Mouse (Mus musculus) E14TG2a.4 (cell line): ENCODE measurements around the gene S100a10.

ENCODE experiments used
- H3K27me3 ChIP-seq: 2 replicates; pipeline ENCODE4 v1.6.1; 2014; ENCODE audit warnings: low read length, control low read depth; ENCODE audit not compliant: insufficient read depth
- H3K36me3 ChIP-seq: 2 replicates; pipeline ENCODE4 v1.6.1; 2014; ENCODE audit warnings: low read length, control low read depth; ENCODE audit not compliant: insufficient read depth
- H3K4me1 ChIP-seq: replicated peaks from 2 replicates; pipeline ENCODE4 v1.6.1; 2014; ENCODE audit warnings: low read depth, low read length, control low read depth
- H3K4me3 ChIP-seq: replicated peaks from 2 replicates; pipeline ENCODE4 v1.5.1; 2014; ENCODE audit warnings: mild to moderate bottlenecking, low read length
- H3K9me3 ChIP-seq: 2 replicates; pipeline ENCODE4 v1.6.1; 2014; ENCODE audit warnings: low read length, control low read depth
- CTCF ChIP-seq: conservative IDR thresholded peaks from 2 replicates; pipeline ENCODE4 v1.5.1; 2014; ENCODE audit warnings: low read length
- NANOG ChIP-seq: IDR thresholded peaks from 2 replicates; pipeline ENCODE4 v1.6.1; 2014; ENCODE audit warnings: borderline replicate concordance, low read length, mixed read lengths
- POU5F1 ChIP-seq: IDR thresholded peaks from 2 replicates; pipeline ENCODE4 v1.6.1; 2014; ENCODE audit warnings: low read length, borderline replicate concordance

S100a10 gene

DNA sequence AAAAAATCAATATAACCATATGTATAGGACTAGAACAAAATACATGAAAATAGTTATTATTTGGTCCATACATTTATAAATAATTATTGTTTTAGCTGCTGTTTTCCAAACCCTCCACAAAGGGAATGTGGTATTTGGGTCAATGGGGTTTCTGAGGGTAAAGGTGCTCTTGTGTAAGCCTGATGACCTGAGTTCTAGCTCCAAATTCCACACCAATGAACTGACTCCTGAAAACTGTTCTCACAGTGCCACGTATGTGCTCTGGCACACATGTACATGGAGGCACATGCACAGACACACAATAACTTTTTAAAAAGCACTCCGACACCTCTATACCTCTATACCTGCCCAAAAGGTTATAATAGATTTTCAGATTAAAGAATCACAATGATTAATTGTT, 1.6 kb upstream of the S100a10 start:
- Histone ChIP-seq H3K27me3 (no peaks in the 10 kb centered on the region), H3K9me3 (no peaks in the 10 kb centered on the region), H3K36me3 (no peaks in the 10 kb centered on the region), H3K4me1 (peaks cover 48% of the 10 kb centered on the region), H3K4me3 (no peak overlapping the region)
- TF ChIP-seq POU5F1: no peak
- no peak for TF ChIP-seq NANOG
- TF ChIP-seq CTCF: no peak

DNA sequence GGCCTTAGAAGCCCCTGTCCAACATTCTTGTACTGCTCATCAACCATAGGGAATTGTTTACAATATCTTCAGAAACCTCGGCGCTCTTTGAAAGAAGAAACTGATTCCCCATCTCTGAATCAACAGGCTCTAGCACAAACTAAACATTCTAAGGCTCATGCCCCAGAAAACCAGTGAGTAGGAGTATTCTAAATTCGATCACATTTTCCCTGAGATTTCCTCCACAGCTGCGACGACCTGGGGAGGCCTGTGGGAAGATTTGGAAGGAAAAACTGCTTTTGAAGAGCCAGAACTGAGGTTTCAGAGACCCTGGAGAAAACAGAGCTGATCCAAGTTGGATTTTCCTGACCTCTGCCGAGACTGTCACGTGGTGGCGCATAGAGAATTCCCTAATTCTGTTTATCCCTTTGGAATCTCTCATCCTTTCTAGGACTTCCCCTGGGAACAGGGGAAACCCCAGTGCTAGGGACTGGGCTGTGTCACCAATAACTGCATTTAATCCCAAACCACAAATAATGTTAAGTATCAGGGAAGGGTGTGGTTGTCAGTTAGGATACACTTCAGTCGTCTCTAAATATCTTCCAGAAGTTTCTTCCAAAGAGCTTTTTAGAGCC, 1.0 kb upstream of the S100a10 start:
- Histone ChIP-seq H3K9me3 (no peaks in the 10 kb centered on the region), H3K27me3 (no peaks in the 10 kb centered on the region), H3K4me1 (peaks cover 50% of the 10 kb centered on the region), H3K36me3 (peaks cover 2% of the 10 kb centered on the region), H3K4me3 (peak overlapping the region; percentile 55; the same call in 1 of the 2 replicates)
- TF ChIP-seq POU5F1 (no peak), CTCF (no peak), NANOG (no peak)

DNA sequence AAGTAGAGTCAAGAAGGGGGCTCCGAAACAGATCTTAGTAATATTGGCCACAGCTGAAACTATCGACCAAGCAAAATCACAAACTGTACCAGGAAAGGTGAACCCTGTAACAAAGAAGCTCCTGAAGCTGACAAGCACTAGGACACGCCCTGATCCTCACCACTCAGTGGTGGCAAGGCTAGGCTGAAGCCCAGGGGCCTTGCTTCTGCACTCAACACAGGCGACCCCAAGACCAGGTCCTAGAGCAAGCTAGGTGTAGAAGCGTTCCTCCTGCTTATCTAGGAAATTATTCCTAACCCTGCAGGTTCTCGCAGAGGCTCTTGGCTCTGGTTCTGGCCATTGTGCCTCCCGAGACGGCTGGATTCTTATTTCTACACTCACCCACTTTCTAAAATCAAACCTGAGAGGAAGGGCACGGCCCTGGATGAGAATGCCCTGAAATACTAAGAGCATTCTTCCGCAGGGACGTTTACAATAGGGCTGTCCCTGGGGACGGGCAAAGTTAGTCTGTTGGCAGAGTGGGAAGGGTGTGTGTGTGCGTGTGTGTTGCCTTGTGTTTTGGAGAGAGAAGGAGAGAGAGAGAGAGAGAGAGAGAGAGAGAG, 400 bp upstream of the S100a10 start:
- Histone ChIP-seq H3K36me3 (peaks cover 5% of the 10 kb centered on the region), H3K27me3 (no peaks in the 10 kb centered on the region), H3K9me3 (no peaks in the 10 kb centered on the region), H3K4me3 (peak overlapping the region; percentile 55), H3K4me1 (peaks cover 53% of the 10 kb centered on the region)
- TF ChIP-seq NANOG (no peak), CTCF (no peak)

DNA sequence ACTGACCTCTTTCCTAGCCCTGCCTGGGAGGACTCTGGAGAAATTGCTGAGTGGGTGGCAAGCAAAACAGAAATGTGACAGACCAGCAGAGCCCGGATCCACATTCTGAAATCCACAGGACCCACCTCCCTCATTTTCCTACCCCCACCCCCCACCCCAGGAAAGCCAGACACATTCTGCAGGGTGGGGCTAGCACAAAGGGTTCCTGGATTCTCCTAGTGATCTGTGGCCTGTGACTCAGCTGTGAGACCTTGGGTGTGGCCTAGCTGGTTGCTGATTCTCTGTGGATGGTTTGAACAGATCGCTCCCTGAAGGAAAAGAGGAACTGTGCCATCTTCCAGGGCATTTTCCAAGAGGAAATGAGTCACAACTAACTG, 986 bp downstream of the S100a10 start:
- Histone ChIP-seq H3K9me3 (no peaks in the 10 kb centered on the region), H3K4me3 (peak overlapping the region; percentile 82), H3K4me1 (peaks cover 56% of the 10 kb centered on the region), H3K27me3 (no peaks in the 10 kb centered on the region), H3K36me3 (peaks cover 11% of the 10 kb centered on the region)
- peak; percentile 28; the same call in 1 of the 2 replicates for TF ChIP-seq NANOG
- TF ChIP-seq CTCF: no peak

GRCm38 (mm10) chr3:93556599-93556998, 1.7 kb downstream of the S100a10 start:
- TF ChIP-seq CTCF: no peak
- no peak for TF ChIP-seq NANOG
- TF ChIP-seq POU5F1: no peak
- H3K36me3 ChIP-seq: peaks cover 18% of the 10 kb centered on the region
- H3K4me1 ChIP-seq: peaks cover 56% of the 10 kb centered on the region
- no peaks in the 10 kb centered on the region for H3K27me3 ChIP-seq
- H3K9me3 ChIP-seq: no peaks in the 10 kb centered on the region
- H3K4me3 ChIP-seq: peak overlapping the region; percentile 41

DNA sequence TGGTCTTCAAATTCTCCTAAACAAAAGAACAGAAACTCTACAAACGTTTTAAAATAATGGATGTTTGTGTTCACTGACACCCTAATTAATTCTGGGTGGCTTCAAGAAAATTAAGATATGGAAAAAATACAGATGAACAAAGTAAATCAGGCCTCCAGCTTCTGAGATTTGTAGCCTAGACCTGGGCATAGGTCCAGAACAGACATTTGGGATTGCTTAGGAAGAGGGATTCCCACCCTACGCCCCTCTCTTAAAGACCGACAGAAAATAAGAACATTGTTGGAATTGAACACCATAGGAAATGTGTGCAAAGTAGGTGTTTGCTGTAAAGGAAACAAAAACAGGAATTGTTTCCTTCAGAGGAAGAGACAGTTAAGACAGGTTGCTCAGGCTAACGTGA, 2.6 kb downstream of the S100a10 start:
- TF ChIP-seq CTCF (no peak), POU5F1 (no peak)
- Histone ChIP-seq H3K27me3 (no peaks in the 10 kb centered on the region), H3K4me1 (peaks cover 56% of the 10 kb centered on the region), H3K36me3 (peaks cover 27% of the 10 kb centered on the region), H3K9me3 (no peaks in the 10 kb centered on the region), H3K4me3 (peak overlapping the region; percentile 2; the same call in 1 of the 2 replicates)

GRCm38 (mm10) chr3:93559961-93560360, 5.1 kb downstream of the S100a10 start:
- TF ChIP-seq POU5F1: no peak
- TF ChIP-seq NANOG: no peak
- TF ChIP-seq CTCF: no peak

GRCm38 (mm10) chr3:93562372-93562771, 7.5 kb downstream of the S100a10 start:
- TF ChIP-seq POU5F1 (no peak), CTCF (no peak), NANOG (no peak)
- Histone ChIP-seq H3K4me3 (no peak overlapping the region), H3K27me3 (no peaks in the 10 kb centered on the region), H3K36me3 (peaks cover 52% of the 10 kb centered on the region), H3K4me1 (peaks cover 24% of the 10 kb centered on the region), H3K9me3 (no peaks in the 10 kb centered on the region)

More at GRCm38 (mm10) chr3:93559961-93560360, 5.1 kb downstream of the S100a10 start:
- Histone ChIP-seq H3K4me3 (no peak overlapping the region), H3K36me3 (peaks cover 52% of the 10 kb centered on the region), H3K4me1 (peaks cover 42% of the 10 kb centered on the region), H3K27me3 (no peaks in the 10 kb centered on the region), H3K9me3 (no peaks in the 10 kb centered on the region)

DNA sequence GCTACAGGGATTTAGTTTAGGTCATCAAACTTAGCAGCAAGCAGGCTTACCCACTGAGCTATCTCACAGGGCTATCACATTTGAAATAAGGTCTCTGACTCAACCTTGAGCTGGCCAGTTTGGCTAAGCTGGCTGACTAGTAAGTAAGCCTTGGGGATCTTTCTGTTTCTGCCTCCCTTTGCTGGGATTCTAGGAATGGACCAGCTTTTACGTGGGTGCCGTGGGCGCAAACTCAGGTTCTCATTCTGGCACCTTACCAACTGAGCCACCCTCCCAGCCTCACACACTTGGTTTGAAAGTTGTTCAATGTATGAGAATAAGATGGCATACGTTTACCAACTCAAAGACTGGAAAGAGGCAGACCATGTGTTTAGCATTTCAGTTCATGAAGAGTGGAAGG, 8.3 kb downstream of the S100a10 start:
- Histone ChIP-seq H3K9me3 (no peaks in the 10 kb centered on the region), H3K4me3 (no peak overlapping the region), H3K27me3 (no peaks in the 10 kb centered on the region), H3K36me3 (peaks cover 52% of the 10 kb centered on the region), H3K4me1 (peaks cover 16% of the 10 kb centered on the region)
- TF ChIP-seq CTCF (no peak), POU5F1 (no peak), NANOG (no peak)
